Mouse (Mus musculus) hindbrain, postnatal 0 days (tissue): ENCODE data around the gene Slfn8. TPM values are rescaled to one million over a fixed set of nuclear protein-coding genes. Genes with fewer than 3 reads are reported as not detected.
"Not testable (repeated sequence)": the region's sequence is repeated elsewhere in the genome, so short reads cannot be mapped to it uniquely, and the experiment has no call there.

Source experiments
- ATAC-seq: fragments of 200-750 bp; cut with Nextera tagmentation; 2 replicates; pipeline ENCODE4 v1.8.0; 2017; ENCODE audit warnings: mild to moderate bottlenecking, moderate TSS enrichment, moderate library complexity
- DNase-seq: peaks from one replicate; pipeline ENCODE4 v3.0.0-alpha.2; 2015; ENCODE audit warnings: low spot score
- H3K27ac ChIP-seq: fragments of 300-500 bp; sonication (generic); 2 replicates; pipeline ENCODE4 v1.5.1; 2014; ENCODE audit warnings: mild to moderate bottlenecking
- H3K27me3 ChIP-seq: fragments of 300-500 bp; sonication (generic); 2 replicates; pipeline ENCODE4 v1.6.1; 2014; ENCODE audit warnings: low read length, mixed read lengths; ENCODE audit not compliant: insufficient read depth
- H3K36me3 ChIP-seq: fragments of 300-500 bp; sonication (generic); 2 replicates; pipeline ENCODE4 v1.6.1; 2014; ENCODE audit warnings: low read length, mixed read lengths; ENCODE audit not compliant: insufficient read depth
- H3K4me1 ChIP-seq: fragments of 300-500 bp; sonication (generic); 2 replicates; pipeline ENCODE4 v1.6.1; 2014; ENCODE audit warnings: antibody characterized with exemption, low read length, mixed read lengths; ENCODE audit not compliant: insufficient read depth
- H3K4me2 ChIP-seq: fragments of 300-500 bp; sonication (generic); 2 replicates; pipeline ENCODE4 v1.6.1; 2014; ENCODE audit warnings: low read depth, mild to moderate bottlenecking, low read length, moderate library complexity, mixed read lengths
- H3K4me3 ChIP-seq: fragments of 300-500 bp; sonication (generic); 2 replicates; pipeline ENCODE4 v1.5.1; 2014; ENCODE audit warnings: low read length
- H3K9ac ChIP-seq: fragments of 300-500 bp; sonication (generic); replicated peaks from 2 replicates; pipeline ENCODE4 v1.6.1; 2014; ENCODE audit warnings: mild to moderate bottlenecking, low read length, moderate library complexity, mixed read lengths
- H3K9me3 ChIP-seq: fragments of 300-500 bp; sonication (generic); 2 replicates; pipeline ENCODE4 v1.6.1; 2016; ENCODE audit warnings: low read length, mixed read lengths
- CTCF ChIP-seq: IDR thresholded peaks from 2 replicates; pipeline ENCODE4 v1.5.1; 2016; ENCODE audit warnings: antibody characterized with exemption, control low read depth, low read depth
- WGBS: fragments of 180-500 bp; shearing (Covaris S2); extraction: QIAGEN DNeasy Blood & Tissue Kit; methylation state at CpG from one replicate; pipeline ENCODE4 v1.1.7; 2014; 5-methylcytosine and 5-hydroxymethylcytosine counted together
- polyA plus RNA-seq: library from polyadenylated mRNA; unstranded; fragments of >200 nt; fragmentation: Nextera tagmentation; extraction: Ambion mirVana; gene quantifications from 2 replicates; pipeline ENCODE4 v1.2.1, GENCODE M21; 2015
- total RNA-seq: library from RNA; depleted of rRNA; stranded (reverse); fragments of >200 nt; gene quantifications from 2 replicates; pipeline ENCODE4 v1.2.3, GENCODE M21; 2014

Gene Slfn8
- total and polyA plus RNA-seq, 2 experiments from 2014 or later: 0.21 to 0.42 TPM

GRCm38 (mm10) chr11:83040325-83040724 lies 19.7 kb upstream of the Slfn8 start:
- no peak overlapping the region for H3K9ac ChIP-seq
- no peaks in the 10 kb centered on the region for H3K27me3 ChIP-seq
- DNase-seq (no peak), ATAC-seq (no peak)
- H3K9me3 ChIP-seq: no peaks in the 10 kb centered on the region
- 19% methylated on average over 1 of the region's 1 CpGs for WGBS
- TF ChIP-seq CTCF: no peak
- no peak overlapping the region for H3K4me3 ChIP-seq
- no peaks in the 10 kb centered on the region for H3K4me1 ChIP-seq
- no peaks in the 10 kb centered on the region for H3K36me3 ChIP-seq
- H3K27ac ChIP-seq: no peak overlapping the region
- H3K4me2 ChIP-seq: 0 out of 2 replicates have a peak overlapping the region, but pooled peaks have one; percentile 11

- DNase-seq (no peak), ATAC-seq (no peak)
- H3K9ac ChIP-seq: no peak overlapping the region
- 17% methylated on average over 19 of the region's 19 CpGs for WGBS
- TF ChIP-seq CTCF: no peak
- H3K9me3 ChIP-seq: no peaks in the 10 kb centered on the region
- H3K4me2 ChIP-seq: peak overlapping the region; percentile 11; the same call in 1 of the 2 replicates
- H3K27ac ChIP-seq: no peak overlapping the region
- no peaks in the 10 kb centered on the region for H3K27me3 ChIP-seq
- H3K36me3 ChIP-seq: no peaks in the 10 kb centered on the region
- H3K4me1 ChIP-seq: no peaks in the 10 kb centered on the region
- no peak overlapping the region for H3K4me3 ChIP-seq
Measured at GRCm38 (mm10) chr11:83039796-83040195, 19.2 kb upstream of the Slfn8 start.

GRCm38 (mm10) chr11:83039156-83039555 lies 18.5 kb upstream of the Slfn8 start:
- Histone ChIP-seq H3K9ac (no peak overlapping the region), H3K4me2 (no peak overlapping the region), H3K27me3 (no peaks in the 10 kb centered on the region), H3K9me3 (no peaks in the 10 kb centered on the region), H3K4me3 (no peak overlapping the region), H3K27ac (no peak overlapping the region), H3K36me3 (no peaks in the 10 kb centered on the region), H3K4me1 (no peaks in the 10 kb centered on the region)
- WGBS: 56% methylated on average over 1 of the region's 1 CpGs
- no peak for ATAC-seq
- no peak for DNase-seq
- TF ChIP-seq CTCF: no peak

GRCm38 (mm10) chr11:83038686-83039085 lies 18.1 kb upstream of the Slfn8 start:
- H3K27me3 ChIP-seq, ATAC-seq, H3K9ac ChIP-seq, H3K4me3 ChIP-seq, H3K4me2 ChIP-seq, DNase-seq, H3K9me3 ChIP-seq, H3K4me1 ChIP-seq, H3K36me3 ChIP-seq, H3K27ac ChIP-seq: not testable (repeated sequence)
- WGBS: 85% methylated on average over 3 of the region's 3 CpGs

- 84% methylated on average over 18 of the region's 18 CpGs for WGBS
- not testable (repeated sequence) for H3K36me3 ChIP-seq, H3K4me2 ChIP-seq, H3K4me3 ChIP-seq, DNase-seq, H3K9me3 ChIP-seq, H3K27me3 ChIP-seq, H3K9ac ChIP-seq, H3K4me1 ChIP-seq, H3K27ac ChIP-seq, ATAC-seq
Measured at GRCm38 (mm10) chr11:83019561-83020519, 770 bp downstream of the Slfn8 start.

GRCm38 (mm10) chr11:83016093-83016492 lies 4.5 kb downstream of the Slfn8 start:
- H3K9me3 ChIP-seq: no peaks in the 10 kb centered on the region
- TF ChIP-seq CTCF: no peak
- no peaks in the 10 kb centered on the region for H3K4me1 ChIP-seq
- no peak overlapping the region for H3K27ac ChIP-seq
- H3K4me2 ChIP-seq: no peak overlapping the region
- ATAC-seq (no peak), DNase-seq (no peak)
- no peaks in the 10 kb centered on the region for H3K36me3 ChIP-seq
- H3K27me3 ChIP-seq: no peaks in the 10 kb centered on the region
- H3K4me3 ChIP-seq: no peak overlapping the region
- H3K9ac ChIP-seq: no peak overlapping the region

- no peak for TF ChIP-seq CTCF
- no peaks in the 10 kb centered on the region for H3K27me3 ChIP-seq
- H3K4me3 ChIP-seq: no peak overlapping the region
- ATAC-seq (no peak), DNase-seq (no peak)
- H3K27ac ChIP-seq: no peak overlapping the region
- WGBS: 62% methylated on average over 1 of the region's 1 CpGs
- H3K4me1 ChIP-seq: no peaks in the 10 kb centered on the region
- no peak overlapping the region for H3K4me2 ChIP-seq
- no peak overlapping the region for H3K9ac ChIP-seq
- no peaks in the 10 kb centered on the region for H3K9me3 ChIP-seq
- no peaks in the 10 kb centered on the region for H3K36me3 ChIP-seq
Measured at GRCm38 (mm10) chr11:83013356-83013755, 7.3 kb downstream of the Slfn8 start.
